Mouse (Mus musculus) liver, embryonic 14.5 days (tissue): Measurements from ENCODE around the gene Tcap. TPM values are rescaled to one million over a fixed set of nuclear protein-coding genes. Genes with fewer than 3 reads are reported as not detected.

Source experiments
- ATAC-seq: fragments of 200-750 bp; cut with Nextera tagmentation; 2 replicates; pipeline ENCODE4 v1.8.0; 2017; ENCODE audit warnings: moderate number of reproducible peaks, mild to moderate bottlenecking, moderate library complexity; ENCODE audit not compliant: insufficient read depth
- DNase-seq, 3 experiments: peaks; one replicate each; pipeline ENCODE4 v3.0.0-alpha.2; 2012 to 2013; ENCODE audit warnings: low read depth in 3 of 3, low spot score in 3 of 3
- H3K27ac ChIP-seq: fragments of 300-500 bp; sonication (generic); 2 replicates; pipeline ENCODE4 v1.5.1; 2014; ENCODE audit warnings: moderate library complexity, mild to moderate bottlenecking, control low read depth, inconsistent platforms
- H3K27me3 ChIP-seq: fragments of 300-500 bp; sonication (generic); 2 replicates; pipeline ENCODE4 v1.6.1; 2014; ENCODE audit warnings: mild to moderate bottlenecking, low read length, moderate library complexity; ENCODE audit not compliant: control insufficient read depth, insufficient read depth
- H3K36me3 ChIP-seq: fragments of 300-500 bp; sonication (generic); replicated peaks from 2 replicates; pipeline ENCODE4 v1.6.1; 2014; ENCODE audit warnings: low read depth; ENCODE audit not compliant: control insufficient read depth, insufficient read depth
- H3K4me1 ChIP-seq, 2 experiments: fragments of 200-500 bp in 1 of 2; fragments of 300-500 bp in 1 of 2; sonication (generic) in 1 of 2; replicated peaks; 2 replicates each; pipeline ENCODE4 v1.6.1; 2012 to 2014; ENCODE audit warnings: antibody characterized with exemption in 1 of 2, inconsistent platforms in 1 of 2, low read length in 1 of 2; ENCODE audit not compliant: control insufficient read depth in 2 of 2, insufficient read depth in 2 of 2
- H3K4me2 ChIP-seq: fragments of 300-500 bp; sonication (generic); 2 replicates; pipeline ENCODE4 v1.6.1; 2014; ENCODE audit warnings: low read depth, mild to moderate bottlenecking, control low read depth, moderate library complexity
- H3K4me3 ChIP-seq, 2 experiments: fragments of 200-500 bp in 1 of 2; fragments of 300-500 bp in 1 of 2; sonication (generic) in 1 of 2; 2 replicates each; pipeline ENCODE4 v1.5.1; 2012 to 2014; ENCODE audit warnings: low read depth in 2 of 2, low read length in 2 of 2, mild to moderate bottlenecking in 2 of 2, control low read depth in 1 of 2, inconsistent platforms in 1 of 2, moderate library complexity in 1 of 2; ENCODE audit not compliant: insufficient read depth in 1 of 2
- H3K9ac ChIP-seq: fragments of 300-500 bp; sonication (generic); replicated peaks from 2 replicates; pipeline ENCODE4 v1.6.1; 2014; ENCODE audit warnings: mild to moderate bottlenecking, control low read depth, moderate library complexity
- H3K9me3 ChIP-seq: fragments of 300-500 bp; sonication (generic); 2 replicates; pipeline ENCODE4 v1.6.1; 2016; ENCODE audit warnings: low read length, mixed read lengths; ENCODE audit not compliant: control insufficient read depth
- CTCF ChIP-seq: IDR thresholded peaks from 2 replicates; pipeline ENCODE4 v1.5.1; 2016; ENCODE audit warnings: antibody characterized with exemption, low read depth, control low read depth
- EP300 ChIP-seq: IDR thresholded peaks from 2 replicates; pipeline ENCODE4 v1.6.1; 2016; ENCODE audit warnings: antibody characterized with exemption, low read depth
- WGBS: fragments of 180-500 bp; shearing (Covaris S2); extraction: QIAGEN DNeasy Blood & Tissue Kit; methylation state at CpG from one replicate; pipeline ENCODE4 v1.1.7; 2014; ENCODE audit not compliant: insufficient replicate concordance; 5-methylcytosine and 5-hydroxymethylcytosine counted together
- polyA plus RNA-seq, 2 experiments: library from polyadenylated mRNA; depleted of rRNA in 1 of 2; stranded (reverse) in 1 of 2; unstranded in 1 of 2; fragments of >200 nt; fragmentation: Nextera tagmentation in 1 of 2; extraction: Ambion mirVana in 1 of 2; gene quantifications; 2 replicates each; pipeline versions ENCODE4 v1.2.1 to v1.2.3; 2012 to 2014

Gene Tcap
- polyA plus RNA-seq, 2 experiments, result 0.03 TPM; not detected in 1

- peaks cover 10 to 14% of the 10 kb centered on the region in 2 experiments for H3K4me1 ChIP-seq
- no peak for ATAC-seq
- no peaks in the 10 kb centered on the region for H3K36me3 ChIP-seq
- DNase-seq, result no peak
- no peak overlapping the region for H3K4me2 ChIP-seq
- no peak for TF ChIP-seq EP300
- no peak overlapping the region for H3K9ac ChIP-seq
- H3K9me3 ChIP-seq, result no peaks in the 10 kb centered on the region
- 75% methylated on average over 10 of the region's 10 CpGs for WGBS
- no peak overlapping the region for H3K27ac ChIP-seq
- H3K4me3 ChIP-seq, result no peak overlapping the region
- H3K27me3 ChIP-seq, result peaks cover 19% of the 10 kb centered on the region
Measured at GRCm38 (mm10) chr11:98388282-98388681, 4.7 kb downstream of the Tcap start.

GRCm38 (mm10) chr11:98389221-98389780, 5.7 kb downstream of the Tcap start:
- TF ChIP-seq CTCF (peak; percentile 69), EP300 (no peak)

GRCm38 (mm10) chr11:98390141-98390540, 6.5 kb downstream of the Tcap start:
- Histone ChIP-seq H3K4me3 (no peak overlapping the region), H3K4me2 (no peak overlapping the region), H3K9ac (no peak overlapping the region), H3K9me3 (no peaks in the 10 kb centered on the region), H3K36me3 (no peaks in the 10 kb centered on the region), H3K27me3 (peaks cover 19% of the 10 kb centered on the region), H3K27ac (no peak overlapping the region), H3K4me1 (peaks cover 27 to 33% of the 10 kb centered on the region in 2 experiments)
- DNase-seq (no peak), ATAC-seq (no peak)
- WGBS, result 65% methylated on average over 12 of the region's 12 CpGs
- TF ChIP-seq EP300 (no peak), CTCF (no peak)

More at GRCm38 (mm10) chr11:98389221-98389780, 5.7 kb downstream of the Tcap start:
- Histone ChIP-seq H3K4me2 (no peak overlapping the region), H3K4me1 (peaks cover 19 to 25% of the 10 kb centered on the region in 2 experiments), H3K27ac (no peak overlapping the region), H3K36me3 (no peaks in the 10 kb centered on the region), H3K9ac (no peak overlapping the region), H3K27me3 (peaks cover 19% of the 10 kb centered on the region), H3K9me3 (no peaks in the 10 kb centered on the region), H3K4me3 (no peak overlapping the region)
- ATAC-seq (no peak), DNase-seq (peak in 1 of 3 experiments; percentile 20)
- 12% methylated on average over 9 of the region's 9 CpGs for whole genome bisulfite sequencing

- no peaks in the 10 kb centered on the region for H3K9me3 ChIP-seq
- 42% methylated on average over 5 of the region's 8 CpGs for WGBS
- no peak for DNase-seq
- H3K4me3 ChIP-seq, result no peak overlapping the region
- no peaks in the 10 kb centered on the region for H3K36me3 ChIP-seq
- H3K9ac ChIP-seq, result no peak overlapping the region
- no peak overlapping the region for H3K27ac ChIP-seq
- H3K4me2 ChIP-seq, result no peak overlapping the region
- peaks cover 31 to 35% of the 10 kb centered on the region in 2 experiments for H3K4me1 ChIP-seq
- ATAC-seq, result no peak
- TF ChIP-seq EP300, result no peak
- no peak for TF ChIP-seq CTCF
- peaks cover 4% of the 10 kb centered on the region for H3K27me3 ChIP-seq
Measured at GRCm38 (mm10) chr11:98392034-98392433, 8.4 kb downstream of the Tcap start.

- H3K36me3 ChIP-seq, result no peaks in the 10 kb centered on the region
- H3K9ac ChIP-seq, result peak overlapping the region; percentile 28
- no peak for TF ChIP-seq CTCF
- no peak for TF ChIP-seq EP300
- WGBS, result 4% methylated on average over 4 of the region's 4 CpGs
- H3K27me3 ChIP-seq, result no peaks in the 10 kb centered on the region; the same call in 1 of the 2 replicates
- DNase-seq (peak; percentile 51 to 62 (median 52)), ATAC-seq (peak; percentile 81)
- no peaks in the 10 kb centered on the region for H3K9me3 ChIP-seq
- H3K4me1 ChIP-seq, result peaks cover 31 to 35% of the 10 kb centered on the region in 2 experiments
- H3K27ac ChIP-seq, result peak overlapping the region; percentile 70
- H3K4me2 ChIP-seq, result peak overlapping the region; percentile 46
- H3K4me3 ChIP-seq, result no peak overlapping the region
Measured at GRCm38 (mm10) chr11:98392645-98393044, 9.0 kb downstream of the Tcap start.
